In the genomic region with DNA sequence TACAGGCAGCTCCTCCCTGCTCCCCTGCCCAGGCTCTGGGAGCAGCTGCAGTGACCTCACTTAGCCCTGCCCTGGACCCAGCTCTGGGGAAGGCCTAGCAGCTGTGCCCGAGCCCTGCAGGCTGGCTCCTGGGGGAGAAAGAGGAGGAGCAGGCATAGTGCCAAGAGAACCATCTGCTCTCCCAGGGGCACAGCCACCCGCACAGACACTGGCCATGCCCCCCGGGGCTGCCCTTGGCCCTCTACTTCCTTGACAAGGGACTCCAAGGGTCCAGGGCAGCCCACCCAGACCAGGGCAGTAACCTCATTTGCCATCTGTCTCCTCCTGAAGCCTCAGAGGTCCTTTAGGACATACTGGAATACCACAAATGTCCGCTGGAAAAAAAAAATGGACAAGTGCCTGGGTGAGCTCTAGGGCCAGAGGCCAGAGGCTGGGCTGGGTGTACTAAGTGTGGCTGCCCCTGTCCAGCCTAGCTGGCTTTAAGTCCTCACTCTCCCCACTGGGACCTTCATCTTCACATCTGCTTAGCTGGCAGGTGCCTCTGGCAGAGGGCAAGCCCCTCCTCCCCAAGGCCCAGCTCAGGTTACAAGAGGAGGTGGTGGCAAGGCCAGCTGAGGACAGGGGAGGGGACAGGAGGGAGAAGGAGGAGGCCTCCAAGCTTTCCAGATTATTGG, we compare ENCODE assay signal across 9 mouse cellular contexts. TPM values are rescaled to one million over a fixed set of nuclear protein-coding genes. Genes with fewer than 3 reads are reported as not detected.
DNase-seq lines count a peak whose midpoint lies in the region; ATAC-seq and TF ChIP-seq lines count a peak whose summit lies in the region.
"Had no signal": no experiment of that assay in that cellular context is flagged by ENCODE, and none has a peak within 500 bp of the region (broad histone marks: within the 10 kb centered on the region; RNA-seq: fewer than 3 reads in every experiment).

No protein-coding gene starts in this region.

- no peak for DNase-seq in midbrain, embryonic 10.5 days (ENCODE audit: low spot score)
- DNase-seq in midbrain, postnatal 0 days (ENCODE audit: low spot score): no peak
- peak; percentile 52 for DNase-seq in lung, postnatal 14 days
- no peak for DNase-seq in c-Kit-positive CD71-positive TER-119-positive erythroid progenitor cells, embryonic 14.5 days (ENCODE audit: low spot score)
- DNase-seq in left cerebral cortex, adult 18-20 months (ENCODE audit: low spot score in 2 of 2): no peak
- no peak for DNase-seq in yolk sac, embryonic 10.5 days (ENCODE audit: low spot score)

- 0 out of 2 replicates have a peak overlapping the region, but pooled peaks have one; percentile 28 for H3K27ac ChIP-seq in midbrain, embryonic 10.5 days (replicated peaks)
- H3K27ac ChIP-seq in midbrain, postnatal 0 days (ENCODE audit: low read depth, low read length): no peak overlapping the region
- peak overlapping the region; percentile 58; the same call in 1 of the 2 replicates for H3K27ac ChIP-seq in forebrain, embryonic 16.5 days (ENCODE audit: low read length)
- H3K27ac ChIP-seq in intestine, embryonic 16.5 days (ENCODE audit: low read length): no peak overlapping the region
- H3K27ac ChIP-seq: hindbrain, embryonic 15.5 days had no signal

- H3K9me3 ChIP-seq in midbrain, embryonic 10.5 days (replicated peaks): no peaks in the 10 kb centered on the region
- no peaks in the 10 kb centered on the region for H3K9me3 ChIP-seq in midbrain, postnatal 0 days (ENCODE audit: low read length)
- H3K9me3 ChIP-seq in forebrain, embryonic 16.5 days (ENCODE audit: control insufficient read depth, low read length): no peaks in the 10 kb centered on the region
- no peaks in the 10 kb centered on the region for H3K9me3 ChIP-seq in intestine, embryonic 16.5 days (ENCODE audit: control insufficient read depth, low read length)
- H3K9me3 ChIP-seq: hindbrain, embryonic 15.5 days had no signal

- no peaks in the 10 kb centered on the region for H3K36me3 ChIP-seq in midbrain, embryonic 10.5 days
- H3K36me3 ChIP-seq in midbrain, postnatal 0 days (ENCODE audit: insufficient read depth, low read length): no peaks in the 10 kb centered on the region
- no peaks in the 10 kb centered on the region for H3K36me3 ChIP-seq in forebrain, embryonic 16.5 days (ENCODE audit: control insufficient read depth, insufficient read depth)
- H3K36me3 ChIP-seq in intestine, embryonic 16.5 days (ENCODE audit: control insufficient read depth, insufficient read depth, low read length): no peaks in the 10 kb centered on the region
- H3K36me3 ChIP-seq: hindbrain, embryonic 15.5 days had no signal

- H3K27me3 ChIP-seq in midbrain, embryonic 10.5 days (ENCODE audit: low read depth, poor library complexity, severe bottlenecking): peaks cover 99% of the 10 kb centered on the region
- H3K27me3 ChIP-seq in midbrain, postnatal 0 days (ENCODE audit: insufficient read depth, low read length): no peaks in the 10 kb centered on the region
- H3K27me3 ChIP-seq in forebrain, embryonic 16.5 days (replicated peaks; ENCODE audit: control insufficient read depth, insufficient read depth, low read length): no peaks in the 10 kb centered on the region
- peaks cover 6% of the 10 kb centered on the region; the same call in 1 of the 2 replicates for H3K27me3 ChIP-seq in intestine, embryonic 16.5 days (replicated peaks; ENCODE audit: control insufficient read depth, insufficient read depth, low read length)

- H3K4me2 ChIP-seq in midbrain, postnatal 0 days (ENCODE audit: low read depth, low read length, poor library complexity, severe bottlenecking): no peak overlapping the region
- no peak overlapping the region for H3K4me2 ChIP-seq in forebrain, embryonic 16.5 days (ENCODE audit: low read length)
- no peak overlapping the region for H3K4me2 ChIP-seq in intestine, embryonic 16.5 days (ENCODE audit: low read depth, low read length)
- H3K4me2 ChIP-seq: hindbrain, embryonic 15.5 days had no signal

- no peak for TF ChIP-seq CTCF in midbrain, postnatal 0 days (IDR thresholded peaks at IDR 0.05)

- WGBS in midbrain, embryonic 10.5 days: 52% methylated on average over 4 of the region's 4 CpGs
- WGBS in midbrain, postnatal 0 days: 20% methylated on average over 4 of the region's 4 CpGs
- 22% methylated on average over 4 of the region's 4 CpGs for WGBS in forebrain, embryonic 16.5 days
- WGBS in intestine, embryonic 16.5 days: 53% methylated on average over 4 of the region's 4 CpGs

- no peak overlapping the region for H3K9ac ChIP-seq in midbrain, postnatal 0 days (replicated peaks; ENCODE audit: low read length, poor library complexity, severe bottlenecking)
- peak overlapping the region; percentile 27; the same call in 1 of the 2 replicates for H3K9ac ChIP-seq in forebrain, embryonic 16.5 days (replicated peaks; ENCODE audit: low read depth, low read length)
- H3K9ac ChIP-seq in intestine, embryonic 16.5 days (ENCODE audit: low read depth, low read length): no peak overlapping the region
- H3K9ac ChIP-seq: hindbrain, embryonic 15.5 days had no signal

- no peak for ATAC-seq in midbrain, postnatal 0 days (ENCODE audit: low FRiP score)
- ATAC-seq in forebrain, embryonic 16.5 days: peak; percentile 58
- peak; percentile 50 for ATAC-seq in intestine, embryonic 16.5 days

- H3K4me3 ChIP-seq in midbrain, embryonic 10.5 days: no peak overlapping the region
- H3K4me3 ChIP-seq in midbrain, postnatal 0 days (ENCODE audit: low read depth, low read length): no peak overlapping the region
- H3K4me3 ChIP-seq in forebrain, embryonic 16.5 days (replicated peaks; ENCODE audit: low read length): no peak overlapping the region
- H3K4me3 ChIP-seq in intestine, embryonic 16.5 days (ENCODE audit: low read length): no peak overlapping the region
- H3K4me3 ChIP-seq: hindbrain, embryonic 15.5 days had no signal

- peaks cover 30% of the 10 kb centered on the region for H3K4me1 ChIP-seq in midbrain, embryonic 10.5 days
- peaks cover 5% of the 10 kb centered on the region; the same call in 1 of the 2 replicates for H3K4me1 ChIP-seq in midbrain, postnatal 0 days (ENCODE audit: insufficient read depth, low read length)
- H3K4me1 ChIP-seq in forebrain, embryonic 16.5 days (replicated peaks; ENCODE audit: control insufficient read depth, insufficient read depth, low read length): peaks cover 89% of the 10 kb centered on the region
- H3K4me1 ChIP-seq in intestine, embryonic 16.5 days (ENCODE audit: control insufficient read depth, insufficient read depth, low read length): peaks cover 5% of the 10 kb centered on the region; the same call in 1 of the 2 replicates

RNA-seq across cellular contexts. Expression of gene Foxo6, which starts 9.8 kb away (rescaled TPM):
- polyA plus RNA-seq in midbrain, embryonic 10.5 days (2016; fragmentation: Nextera tagmentation; extraction: Ambion mirVana): 0.07 TPM in 2 replicates
- total RNA-seq in midbrain, postnatal 0 days (2014; rRNA removed): 29.0 and 34.2 TPM in 2 replicates
- polyA plus RNA-seq in midbrain, postnatal 0 days (2015; fragmentation: Nextera tagmentation; extraction: Ambion mirVana): 1.7 TPM in 2 replicates
- polyA plus RNA-seq in forebrain, embryonic 16.5 days (2015; fragmentation: Nextera tagmentation; extraction: Ambion mirVana): 3.6 and 3.7 TPM in 2 replicates
- 0.11 and 0.12 TPM in 2 replicates for polyA plus RNA-seq in intestine, embryonic 16.5 days (2015; fragmentation: Nextera tagmentation; extraction: Ambion mirVana)
- total RNA-seq in left cerebral cortex, adult 18-20 months (2021): 10 to 100 TPM; 13.2 to 17.9 TPM

Comparison
In these comparisons a context has a peak if more than half of its experiments do, and no peak if none do; other contexts are left out.
1. H3K27ac ChIP-seq: peak in midbrain, embryonic 10.5 days (single experiment) and forebrain, embryonic 16.5 days (single experiment); none in midbrain, postnatal 0 days (single experiment) and intestine, embryonic 16.5 days (single experiment).